Mouse (Mus musculus) testis, adult 2 months (tissue): ENCODE measurements around the gene Senp2. TPM values are rescaled to one million over a fixed set of nuclear protein-coding genes. Genes with fewer than 3 reads are reported as not detected.

Experiments used
- H3K27ac ChIP-seq: fragments of 200-500 bp; 2 replicates; pipeline ENCODE4 v1.5.1; 2012; ENCODE audit warnings: low read depth, low read length; ENCODE audit not compliant: control insufficient read depth, insufficient read depth
- H3K27me3 ChIP-seq: fragments of 200-500 bp; 2 replicates; pipeline ENCODE4 v1.6.1; 2012; ENCODE audit warnings: mild to moderate bottlenecking, low read length, moderate library complexity; ENCODE audit not compliant: control insufficient read depth, insufficient read depth
- H3K36me3 ChIP-seq: fragments of 200-500 bp; 2 replicates; pipeline ENCODE4 v1.6.1; 2012; ENCODE audit warnings: mild to moderate bottlenecking, low read length; ENCODE audit not compliant: control insufficient read depth, insufficient read depth
- H3K4me1 ChIP-seq: fragments of 200-500 bp; 2 replicates; pipeline ENCODE4 v1.6.1; 2012; ENCODE audit warnings: low read length; ENCODE audit not compliant: control insufficient read depth, insufficient read depth
- H3K4me3 ChIP-seq: fragments of 200-500 bp; 2 replicates; pipeline ENCODE4 v1.5.1; 2012; ENCODE audit warnings: low read depth, mild to moderate bottlenecking, low read length, moderate library complexity, mixed read lengths; ENCODE audit not compliant: control insufficient read depth
- CTCF ChIP-seq: fragments of 200-500 bp; IDR thresholded peaks from 2 replicates; pipeline ENCODE4 v1.5.1; 2012; ENCODE audit warnings: low read depth, mild to moderate bottlenecking, inconsistent platforms, low read length, moderate library complexity; ENCODE audit not compliant: control insufficient read depth, insufficient read depth, insufficient replicate concordance
- POLR2A ChIP-seq: fragments of 200-500 bp; IDR thresholded peaks from 2 replicates; pipeline ENCODE4 v1.6.1; 2012; ENCODE audit warnings: low read depth, mild to moderate bottlenecking, inconsistent platforms, low read length, moderate library complexity; ENCODE audit not compliant: control insufficient read depth
- polyA plus RNA-seq: library from polyadenylated mRNA; depleted of rRNA; stranded (reverse); fragments of >200 nt; gene quantifications from 2 replicates; pipeline ENCODE4 v1.2.3, GENCODE M21; 2012; rRNA removed

Senp2 gene
- 104 and 106 TPM in 2 replicates for polyA plus RNA-seq

GRCm38 (mm10) chr16:22009099-22009584, at the start of gene Senp2:
Gene Senp2, plus strand, starts transcription at chr16:22009484.
- Histone ChIP-seq H3K4me1 (peaks cover 2% of the 10 kb centered on the region), H3K36me3 (peaks cover 1% of the 10 kb centered on the region; the same call in 1 of the 2 replicates), H3K27ac (peak within 1 kb of the TSS; percentile 87), H3K27me3 (no peaks in the 10 kb centered on the region), H3K4me3 (peak within 1 kb of the TSS; percentile 90)
- TF ChIP-seq POLR2A (no peak; the same call in 1 of the 2 replicates), CTCF (no peak)

DNA sequence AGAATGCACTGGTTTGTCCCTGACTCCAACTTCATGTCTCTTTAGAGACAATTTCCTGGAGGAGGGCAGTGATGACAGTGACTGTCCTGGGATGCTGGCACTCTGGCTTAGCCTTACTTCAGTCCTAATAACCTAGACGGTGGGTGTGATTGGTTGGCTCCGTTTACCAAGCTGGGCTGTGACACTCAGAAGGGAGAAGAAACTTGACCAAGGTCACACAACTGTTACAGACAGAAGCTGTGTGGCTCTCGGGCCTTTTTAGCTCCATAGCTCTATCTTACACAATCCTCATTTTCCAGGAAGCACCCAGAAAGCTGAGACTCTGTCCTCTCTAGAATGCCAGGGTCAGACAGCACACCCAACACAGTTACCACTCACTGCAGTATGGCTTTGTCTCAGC, 43.7 kb upstream of the Senp2 start:
- TF ChIP-seq POLR2A = no peak
- TF ChIP-seq CTCF = no peak

GRCm38 (mm10) chr16:21969874-21970273, 39.4 kb upstream of the Senp2 start:
- H3K4me3 ChIP-seq = no peak overlapping the region
- no peak overlapping the region for H3K27ac ChIP-seq
- no peaks in the 10 kb centered on the region for H3K36me3 ChIP-seq
- H3K27me3 ChIP-seq = no peaks in the 10 kb centered on the region
- H3K4me1 ChIP-seq = no peaks in the 10 kb centered on the region
- TF ChIP-seq CTCF (no peak), POLR2A (no peak)

More for the DNA sequence above, 43.7 kb upstream of the Senp2 start:
- Histone ChIP-seq H3K27ac (no peak overlapping the region), H3K27me3 (no peaks in the 10 kb centered on the region), H3K36me3 (no peaks in the 10 kb centered on the region), H3K4me1 (no peaks in the 10 kb centered on the region), H3K4me3 (no peak overlapping the region)

- TF ChIP-seq CTCF (no peak), POLR2A (no peak)
- H3K27me3 ChIP-seq = no peaks in the 10 kb centered on the region
- H3K4me3 ChIP-seq = no peak overlapping the region
- H3K27ac ChIP-seq = no peak overlapping the region
- H3K36me3 ChIP-seq = no peaks in the 10 kb centered on the region
- no peaks in the 10 kb centered on the region for H3K4me1 ChIP-seq
Measured at GRCm38 (mm10) chr16:21970536-21970935, 38.7 kb upstream of the Senp2 start.

GRCm38 (mm10) chr16:21971446-21971845, 37.8 kb upstream of the Senp2 start:
- Histone ChIP-seq H3K27ac (no peak overlapping the region), H3K27me3 (no peaks in the 10 kb centered on the region)
- TF ChIP-seq CTCF (no peak), POLR2A (no peak)

GRCm38 (mm10) chr16:21976203-21976602, 33.1 kb upstream of the Senp2 start:
- no peaks in the 10 kb centered on the region for H3K36me3 ChIP-seq
- H3K4me3 ChIP-seq = no peak overlapping the region
- no peaks in the 10 kb centered on the region for H3K27me3 ChIP-seq
- TF ChIP-seq CTCF (no peak), POLR2A (no peak)
- no peaks in the 10 kb centered on the region for H3K4me1 ChIP-seq
- no peak overlapping the region for H3K27ac ChIP-seq

More at GRCm38 (mm10) chr16:21971446-21971845, 37.8 kb upstream of the Senp2 start:
- Histone ChIP-seq H3K4me1 (no peaks in the 10 kb centered on the region), H3K36me3 (no peaks in the 10 kb centered on the region), H3K4me3 (no peak overlapping the region)

GRCm38 (mm10) chr16:21977347-21977746, 31.9 kb upstream of the Senp2 start:
- Histone ChIP-seq H3K36me3 (no peaks in the 10 kb centered on the region), H3K4me3 (no peak overlapping the region), H3K27me3 (no peaks in the 10 kb centered on the region), H3K27ac (no peak overlapping the region), H3K4me1 (no peaks in the 10 kb centered on the region)
- TF ChIP-seq POLR2A (no peak), CTCF (no peak)
